Mouse (Mus musculus) kidney, postnatal 36 days (tissue): ENCODE results near the gene Caskin2.
"Not testable (repeated sequence)": the region's sequence is repeated elsewhere in the genome, so short reads cannot be mapped to it uniquely, and the experiment has no call there.

Experiments
- DNase-seq, 2 experiments: peaks; one replicate each; pipeline ENCODE4 v3.0.0; 2021 to 2022; ENCODE audit warnings: mixed read lengths in 2 of 2

The Caskin2 gene

DNA sequence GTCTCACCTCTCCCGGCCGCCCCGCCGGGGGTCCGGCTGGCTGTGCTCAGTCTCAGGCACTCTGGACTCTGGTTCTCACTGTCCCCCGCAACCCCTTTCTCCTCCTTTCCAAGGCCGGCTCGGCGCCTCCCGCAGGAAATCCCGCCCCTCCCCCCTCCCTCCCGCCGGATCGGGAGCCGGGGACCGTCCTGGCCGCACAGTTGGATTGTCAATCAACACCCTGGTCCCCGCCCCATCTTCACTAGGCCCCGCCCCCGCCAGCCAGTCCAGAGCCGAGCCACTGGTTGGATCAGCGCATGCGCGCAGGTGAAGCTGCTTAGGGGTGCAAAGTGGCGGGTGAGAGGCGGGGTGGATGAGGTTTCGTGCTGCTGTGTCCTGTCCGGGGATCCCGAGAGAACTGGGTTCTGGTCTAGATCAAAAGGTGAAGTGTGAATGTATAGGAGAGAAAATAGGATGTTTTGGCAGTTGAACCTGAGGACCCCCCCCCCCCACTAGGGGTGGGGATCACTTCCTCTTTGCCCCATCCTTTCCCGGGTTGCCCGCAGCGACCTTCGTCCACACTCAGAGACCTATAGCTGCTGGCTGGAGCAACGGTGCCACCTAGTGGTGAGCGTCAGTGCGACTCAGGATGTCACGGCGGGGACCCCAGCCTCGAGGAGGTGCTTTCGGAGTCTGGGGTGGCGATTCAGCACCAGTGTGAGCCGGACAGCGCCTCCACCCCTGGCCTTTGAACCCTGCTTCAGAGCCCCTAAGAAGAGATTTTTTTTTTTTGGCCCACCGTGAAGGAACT lies at the start of gene Caskin2:
TSS of gene Caskin2 (minus strand) at position 133 of the 790 bp plus-strand sequence.
- DNase-seq = peak; percentile 97 to 99

DNA sequence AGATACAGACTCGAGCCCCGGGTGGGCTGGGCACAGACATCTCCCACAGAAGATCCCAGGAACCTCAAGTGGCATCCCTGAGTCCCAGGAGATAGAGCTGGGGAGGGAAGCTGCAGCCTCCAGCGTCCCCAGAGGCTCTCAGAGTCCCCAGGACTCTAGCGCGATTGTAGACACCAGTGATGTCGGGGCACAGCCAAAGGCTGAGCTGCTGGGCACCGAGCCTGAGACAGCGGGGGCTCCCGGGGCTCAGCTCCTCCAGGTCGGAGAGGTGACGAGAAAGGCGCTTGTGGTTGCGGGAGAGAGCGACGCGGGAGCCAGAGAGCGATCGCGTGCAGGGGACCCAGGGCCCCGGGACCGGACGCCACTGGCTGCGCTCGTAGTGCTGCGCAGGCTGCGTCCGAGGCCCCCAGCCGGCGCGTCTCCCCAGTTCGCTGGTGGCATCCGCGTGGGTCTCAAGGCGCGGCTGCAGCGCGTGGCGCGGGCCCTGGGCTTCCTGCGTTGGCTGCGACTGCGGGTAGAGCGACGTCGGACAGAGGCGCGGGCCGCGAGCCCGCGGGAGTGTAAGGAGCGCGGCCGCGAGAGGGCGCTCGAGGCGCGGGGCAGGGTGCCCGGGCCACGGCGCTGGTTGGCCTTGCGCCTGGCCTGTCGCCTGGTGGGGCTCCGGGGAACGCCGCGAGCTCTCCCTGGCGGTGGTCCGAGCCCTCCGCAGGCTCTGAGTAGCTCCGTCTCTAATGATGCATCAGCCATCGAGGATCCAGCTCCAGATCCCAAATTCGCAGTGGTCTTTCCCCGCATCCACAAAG lies 45.9 kb upstream of the Caskin2 start:
- peak; percentile 89 to 95 for DNase-seq

DNA sequence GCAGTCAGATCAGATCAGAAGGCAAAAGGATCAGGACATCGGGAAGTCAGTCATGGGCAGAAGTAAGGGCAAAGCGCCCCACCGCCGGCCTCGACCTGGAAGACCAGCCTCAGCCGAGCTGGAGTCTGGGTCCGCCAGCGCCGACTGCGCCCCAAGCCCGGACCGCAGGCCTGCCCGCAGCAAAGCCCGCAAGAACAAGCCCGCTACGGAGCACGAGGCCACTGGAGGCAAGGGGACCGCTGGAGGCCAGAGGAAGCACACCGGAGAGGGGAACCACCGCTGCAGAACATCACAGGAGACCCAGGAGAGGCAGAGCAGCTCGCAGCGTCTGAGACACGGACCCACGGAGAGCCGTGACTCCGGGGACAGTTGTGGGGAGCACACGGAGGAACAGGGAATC lies 44.9 kb upstream of the Caskin2 start, which contains the start of gene Myo15b:
TSS of gene Myo15b (plus strand) at position 53 of the 400 bp plus-strand sequence.
- DNase-seq = no peak

DNA sequence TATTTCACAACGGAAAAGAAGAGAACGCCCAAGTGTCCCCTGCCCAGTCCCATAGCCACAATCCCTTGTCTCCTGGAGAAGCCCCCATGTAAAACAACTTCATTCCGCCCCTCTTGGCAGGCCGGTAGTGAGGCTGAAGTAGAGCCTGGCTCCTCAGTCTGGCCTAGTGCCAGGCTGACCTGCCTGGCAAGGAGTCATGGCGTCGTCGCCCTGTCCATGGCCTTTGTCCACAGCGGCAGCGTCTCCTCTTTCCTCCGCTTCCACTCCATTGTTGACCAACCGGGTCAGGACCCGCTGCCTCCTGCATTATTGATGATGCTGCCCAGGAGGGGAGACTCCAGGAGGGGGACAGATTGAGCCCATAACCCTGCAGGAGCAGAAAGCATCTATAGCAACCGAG lies 44.5 kb upstream of the Caskin2 start:
- DNase-seq = peak; percentile 56 to 77

DNA sequence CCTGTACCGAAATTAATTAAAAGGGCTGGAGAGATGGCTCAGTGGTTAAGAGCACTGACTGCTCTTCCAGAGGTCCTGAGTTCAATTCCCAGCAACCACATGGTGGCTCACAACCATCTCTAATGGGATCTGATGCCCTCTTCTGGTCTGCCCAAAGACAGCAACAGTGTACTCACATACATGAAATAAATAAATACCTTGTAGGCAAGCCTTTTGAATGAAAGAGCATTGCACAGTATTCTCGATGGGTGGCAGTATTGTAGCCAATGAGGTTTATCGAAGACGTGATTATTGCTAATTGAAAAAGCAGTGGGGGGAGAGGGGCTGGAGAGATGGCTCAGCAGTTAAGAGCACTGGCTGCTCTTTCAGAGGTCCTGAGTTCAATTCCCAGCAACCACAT lies 43.7 kb upstream of the Caskin2 start:
- not testable (repeated sequence) for DNase-seq

DNA sequence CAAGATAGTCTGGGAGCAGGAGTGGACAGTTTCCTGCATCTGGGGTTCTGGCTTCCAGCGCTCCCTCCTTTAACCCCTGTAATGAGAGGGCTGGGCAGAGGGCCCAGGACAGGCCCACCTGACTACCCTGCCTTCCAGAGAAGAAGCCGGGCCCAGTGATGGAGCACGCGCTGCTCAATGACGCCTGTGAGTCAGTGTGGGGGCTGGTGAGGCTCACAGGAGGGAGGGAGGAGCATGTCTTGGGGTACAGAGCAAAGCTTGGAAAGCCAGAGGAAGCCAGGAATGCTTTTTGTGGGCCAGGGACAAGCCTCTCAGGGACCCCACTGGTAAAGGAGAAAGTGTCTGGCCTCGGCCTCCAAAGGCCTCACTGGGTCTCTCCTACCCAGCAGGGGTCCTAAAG lies 41.2 kb upstream of the Caskin2 start:
- no peak for DNase-seq

DNA sequence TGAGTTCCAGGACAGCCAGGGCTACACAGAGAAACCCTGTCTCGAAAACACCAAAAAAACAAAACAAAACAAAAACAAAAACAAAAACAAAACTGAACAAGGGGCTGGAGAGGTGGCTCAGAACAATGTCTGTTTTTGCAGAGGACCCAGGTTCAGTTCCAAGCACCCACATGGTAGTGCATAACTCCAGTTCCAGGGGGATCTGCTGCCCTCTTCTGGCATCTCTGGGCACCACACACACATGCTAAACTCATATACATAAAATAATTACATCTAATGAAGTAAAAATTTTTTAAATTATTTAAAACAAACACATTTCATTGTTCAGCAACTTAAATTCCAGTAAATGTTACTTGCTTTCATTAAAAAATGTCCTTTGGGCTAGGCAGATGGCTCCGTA lies 32.4 kb upstream of the Caskin2 start:
- no peak for DNase-seq

DNA sequence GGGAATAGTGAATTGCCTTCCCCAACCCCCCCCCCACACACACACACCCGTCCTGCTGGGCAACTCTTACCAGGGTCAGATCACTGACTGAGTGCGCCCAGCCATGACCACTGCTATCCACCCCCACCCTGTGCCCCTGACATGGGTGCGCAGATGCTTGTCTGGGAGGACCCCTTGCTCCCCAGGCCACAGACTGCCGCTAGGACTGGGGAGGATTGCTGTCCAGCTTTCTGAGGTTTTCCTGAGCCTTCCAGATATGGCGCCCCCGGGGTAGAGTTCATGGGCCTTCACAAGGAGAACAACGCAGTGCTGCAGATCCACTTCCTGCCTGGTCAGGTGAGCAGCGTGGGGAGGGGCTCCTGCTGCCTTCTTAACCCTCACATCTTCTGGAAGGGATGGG lies 30.8 kb upstream of the Caskin2 start:
- DNase-seq = peak; percentile 70 to 74

DNA sequence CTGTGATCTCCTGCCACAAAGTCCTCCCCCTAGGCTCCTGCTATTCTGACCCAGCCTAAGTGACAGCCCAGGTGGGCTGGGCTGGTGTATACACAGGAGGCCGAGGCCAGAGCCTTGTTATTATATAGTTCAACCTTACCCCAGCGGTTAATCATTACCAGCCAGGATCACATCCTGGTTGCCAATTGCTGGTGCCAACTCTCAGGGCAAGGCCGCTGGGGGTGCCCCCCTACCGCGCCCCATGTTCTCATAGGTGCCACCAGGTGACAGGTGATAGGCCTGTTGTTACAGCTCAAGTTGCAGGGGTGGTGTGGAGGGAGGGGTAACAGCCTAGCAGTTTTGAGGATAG lies 30.4 kb upstream of the Caskin2 start:
- peak; percentile 91 to 97 for DNase-seq

DNA sequence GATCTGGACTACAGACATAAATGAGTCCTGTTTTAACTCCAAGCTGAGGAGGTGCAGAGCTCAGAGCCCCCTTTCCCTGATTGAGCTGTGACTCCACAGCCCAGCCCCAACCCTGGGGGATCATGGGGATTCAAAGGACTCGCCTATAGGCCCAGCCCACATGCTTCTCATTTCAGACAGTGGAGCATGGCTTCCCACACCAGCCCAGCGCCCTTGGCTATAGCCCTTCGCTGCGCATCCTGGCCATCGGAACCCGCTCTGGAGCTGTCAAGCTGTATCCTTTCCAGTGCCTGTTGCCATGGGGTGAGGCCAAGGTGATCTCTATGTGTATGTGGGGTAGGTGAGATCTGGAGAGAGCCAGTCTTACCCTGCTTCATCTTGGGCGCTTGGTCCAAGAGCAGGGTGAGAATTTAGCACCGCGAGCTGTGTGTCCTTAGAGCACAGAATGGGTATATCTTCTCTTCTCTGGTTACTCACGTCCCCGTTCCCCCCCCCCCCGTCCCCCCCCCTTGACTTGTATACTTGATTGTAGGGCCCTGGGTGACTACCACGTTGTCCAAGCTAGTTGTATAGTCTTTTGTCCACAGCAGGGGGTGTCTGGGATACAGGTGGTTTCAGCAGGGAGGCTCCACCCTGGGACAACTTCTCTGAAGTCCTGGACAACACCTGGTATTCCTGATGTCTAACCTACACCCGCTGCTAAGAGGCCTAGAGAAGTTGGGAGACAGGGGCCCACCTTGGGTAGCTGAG lies 29.9 kb upstream of the Caskin2 start:
- DNase-seq = peak in 1 of 2 experiments; percentile 43

DNA sequence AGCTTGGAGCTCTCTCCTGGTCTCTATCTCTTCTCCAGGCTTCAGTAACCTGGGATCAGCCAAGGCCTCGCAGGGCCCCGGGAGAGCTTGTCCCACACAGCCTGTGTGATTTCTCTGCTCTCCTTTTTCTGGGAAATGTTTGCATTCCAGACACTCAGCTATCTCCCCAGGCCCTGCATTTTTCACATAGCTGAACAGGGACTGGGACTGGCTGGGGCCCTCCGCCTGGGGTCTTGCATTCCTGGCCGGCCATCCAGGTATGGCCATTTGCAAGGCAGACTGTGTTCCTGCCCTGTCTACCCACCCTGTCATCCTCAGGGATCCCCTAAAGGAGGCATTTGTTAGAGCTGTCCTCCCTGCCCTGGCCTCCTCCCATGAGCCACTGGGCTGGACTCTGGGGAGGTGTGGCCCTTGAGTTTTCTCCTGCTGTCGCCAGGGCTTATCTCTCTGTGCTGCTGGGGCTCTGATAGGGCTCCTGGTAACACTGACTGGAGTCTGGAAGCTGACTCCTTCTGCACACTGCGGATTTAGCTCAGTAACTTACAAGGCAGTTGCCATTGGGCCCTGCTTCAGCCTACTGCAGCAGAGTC lies 28.6 kb upstream of the Caskin2 start:
- peak; percentile 55 to 61 for DNase-seq

DNA sequence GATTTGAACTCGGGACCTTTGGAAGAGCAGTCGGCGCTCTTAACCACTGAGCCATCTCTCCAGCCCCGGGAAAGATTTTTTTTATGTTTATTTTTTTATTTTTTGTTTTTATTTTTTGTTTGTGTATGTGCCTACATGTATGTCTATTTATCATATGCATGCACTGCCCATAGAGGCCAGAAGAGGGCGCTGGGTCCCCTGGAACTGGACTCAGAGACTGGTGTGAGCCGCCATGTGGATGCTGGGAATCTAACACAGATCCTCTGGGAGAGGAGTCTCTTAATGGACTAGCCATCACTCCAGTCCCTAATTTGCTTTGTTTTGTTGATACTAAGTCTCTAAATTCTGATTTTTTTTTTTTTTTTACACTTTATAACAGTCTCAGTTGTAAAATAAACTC lies 27.6 kb upstream of the Caskin2 start:
- DNase-seq = no peak

DNA sequence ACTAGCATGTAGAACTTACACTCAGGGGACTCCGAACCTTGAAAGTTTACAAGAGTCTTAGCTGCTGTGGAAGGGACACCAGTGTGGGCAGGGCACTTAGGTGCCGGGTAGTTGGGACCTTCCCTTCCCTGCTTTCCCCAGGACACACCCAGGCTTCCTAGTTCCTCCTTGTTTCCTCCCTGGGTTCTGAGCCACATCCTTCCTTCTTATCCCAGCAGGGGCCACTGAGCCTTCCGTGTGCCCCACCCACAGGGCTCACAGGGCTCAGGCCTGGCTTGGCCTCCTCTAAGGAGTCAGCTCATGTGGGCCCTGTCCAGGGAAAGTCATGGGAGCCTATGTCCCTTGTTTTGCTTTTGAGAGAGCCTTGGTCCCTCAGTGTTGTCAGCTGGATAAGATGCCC lies 26.3 kb upstream of the Caskin2 start:
- DNase-seq = no peak

DNA sequence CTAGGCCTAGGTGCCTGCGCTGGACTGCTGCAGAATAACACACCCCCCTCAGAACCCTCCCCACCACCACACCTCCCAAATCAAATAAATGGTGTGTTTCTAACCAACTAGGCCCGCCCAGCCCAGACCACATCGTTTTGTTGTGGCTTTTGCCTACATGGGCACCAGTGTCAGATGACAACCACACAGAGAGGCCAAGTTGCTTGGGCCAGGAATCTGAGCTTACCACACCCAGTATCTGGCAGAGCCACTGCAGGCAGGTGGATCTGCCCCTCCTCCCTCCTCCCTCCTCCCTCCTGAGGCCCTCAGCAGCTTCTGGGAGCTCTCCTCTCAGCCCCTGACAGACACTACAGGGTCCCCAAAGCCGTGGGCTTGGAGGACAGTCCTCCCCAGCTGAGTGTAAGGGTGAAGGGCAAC lies 25.5 kb upstream of the Caskin2 start:
- peak; percentile 66 to 79 for DNase-seq

DNA sequence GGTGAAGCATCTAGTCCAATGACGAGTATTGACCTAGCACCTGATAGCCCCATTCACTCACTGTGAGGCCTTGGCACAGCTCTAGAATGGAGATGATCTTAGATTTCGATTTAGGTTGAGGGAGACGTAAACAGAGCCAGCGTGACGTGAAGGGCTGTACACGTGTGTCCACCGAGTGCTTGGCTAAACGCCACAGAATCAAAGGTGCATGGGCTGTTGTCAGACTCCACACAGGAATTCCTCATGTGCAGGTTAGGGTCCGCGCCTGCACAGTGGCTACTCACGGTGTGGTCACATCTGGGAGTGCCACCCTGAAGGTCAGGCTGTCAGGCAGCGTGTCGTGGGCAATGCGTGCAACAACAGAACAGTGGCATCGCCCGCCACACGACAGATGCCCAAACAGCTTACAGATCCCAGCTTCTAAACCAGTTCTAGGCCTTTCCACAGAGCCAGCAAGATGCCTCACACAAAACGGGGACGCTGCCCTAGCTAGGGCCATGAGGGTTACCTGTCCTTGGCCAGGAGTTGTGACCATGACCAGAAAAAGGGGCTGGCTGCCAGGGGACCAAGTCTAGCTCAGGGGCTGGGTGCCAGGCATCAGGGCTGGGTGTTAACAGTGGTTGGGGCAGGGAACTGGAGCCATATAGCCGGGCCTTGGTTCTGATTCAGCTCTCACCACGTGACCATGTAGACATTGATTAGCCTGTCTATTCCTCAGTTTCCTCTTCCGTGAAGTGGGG lies 24.3 kb upstream of the Caskin2 start:
- DNase-seq = peak; percentile 66 to 79

DNA sequence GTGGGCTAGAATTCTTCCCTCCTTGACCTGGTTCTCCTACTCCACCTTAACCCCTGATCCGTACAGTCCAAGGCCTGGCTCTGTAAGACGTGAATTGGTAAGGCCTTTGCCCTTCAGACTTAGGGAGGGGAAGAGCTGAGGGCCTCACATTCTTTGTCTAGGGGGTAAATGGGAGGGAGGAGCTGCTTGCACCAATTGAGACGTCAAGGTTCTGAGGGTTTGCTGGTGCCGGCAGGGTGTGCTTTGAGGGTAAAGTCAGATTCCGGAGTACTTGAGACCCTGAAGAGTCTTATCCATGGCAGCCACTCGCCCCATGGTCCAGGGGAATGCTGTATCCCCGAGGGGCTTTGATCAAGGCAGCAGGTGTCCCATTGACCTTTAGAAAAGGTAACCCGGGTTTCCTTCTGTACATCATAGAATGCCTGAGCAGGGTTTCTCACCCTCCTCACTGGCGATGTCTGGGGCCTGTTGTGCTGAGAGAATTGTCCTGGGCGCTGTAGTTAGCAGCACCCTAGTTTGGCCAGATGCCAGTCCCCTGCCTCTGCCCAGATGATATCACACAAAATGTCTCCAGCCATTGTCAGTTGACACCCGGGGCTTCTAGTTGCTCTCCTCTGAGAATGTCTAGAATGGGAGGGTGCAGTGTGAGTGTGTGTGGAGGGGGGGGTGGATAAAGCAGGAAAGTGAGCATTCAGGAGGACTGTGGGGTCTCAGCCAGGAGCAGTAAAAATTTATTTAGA lies 23.4 kb upstream of the Caskin2 start:
- DNase-seq = peak; percentile 70 to 79

DNA sequence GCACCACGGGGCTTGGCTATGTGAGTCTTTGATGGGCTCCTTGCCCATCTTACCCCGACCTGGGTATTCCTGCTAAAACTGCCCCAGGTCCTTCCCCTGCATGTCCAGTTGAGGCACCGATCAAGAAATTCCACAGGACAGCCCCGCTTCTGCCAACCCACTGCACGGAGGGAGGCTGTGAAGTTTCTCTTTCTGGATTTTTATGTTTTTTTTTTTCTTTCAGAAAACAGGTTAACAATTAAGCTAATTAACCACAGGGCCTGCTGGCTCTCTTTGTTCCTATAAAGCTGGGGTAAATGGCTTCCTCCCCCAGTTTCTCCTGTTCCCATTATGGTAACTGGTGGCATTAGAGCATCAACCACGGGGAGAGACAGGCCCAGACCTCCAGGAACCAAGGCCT lies 20.6 kb upstream of the Caskin2 start:
- DNase-seq = peak; percentile 52 to 58

DNA sequence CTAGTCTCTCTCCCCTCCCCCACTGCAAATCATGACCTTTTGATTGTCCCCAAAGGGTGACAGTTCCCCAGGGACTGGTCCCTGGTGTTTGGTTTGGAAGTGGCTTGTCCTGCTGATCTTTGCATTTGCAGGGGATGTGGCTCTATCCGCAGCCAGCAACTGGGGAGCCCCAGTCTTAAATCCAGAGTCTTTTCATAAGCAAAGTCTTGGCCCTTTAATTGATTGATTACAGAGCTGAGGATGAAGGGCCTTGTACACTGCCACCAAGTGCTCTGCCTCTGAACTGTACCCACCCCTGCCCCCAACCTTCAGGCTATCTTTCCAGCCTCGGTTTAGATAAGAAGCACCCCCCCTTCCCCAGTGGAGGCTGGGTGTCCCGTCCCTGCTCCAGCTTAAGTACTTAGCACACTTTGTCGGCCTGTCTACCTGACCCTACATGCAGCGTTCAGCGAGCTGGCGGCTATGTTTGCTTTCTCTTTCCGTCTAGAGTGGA lies 19.6 kb upstream of the Caskin2 start:
- peak; percentile 61 for DNase-seq

DNA sequence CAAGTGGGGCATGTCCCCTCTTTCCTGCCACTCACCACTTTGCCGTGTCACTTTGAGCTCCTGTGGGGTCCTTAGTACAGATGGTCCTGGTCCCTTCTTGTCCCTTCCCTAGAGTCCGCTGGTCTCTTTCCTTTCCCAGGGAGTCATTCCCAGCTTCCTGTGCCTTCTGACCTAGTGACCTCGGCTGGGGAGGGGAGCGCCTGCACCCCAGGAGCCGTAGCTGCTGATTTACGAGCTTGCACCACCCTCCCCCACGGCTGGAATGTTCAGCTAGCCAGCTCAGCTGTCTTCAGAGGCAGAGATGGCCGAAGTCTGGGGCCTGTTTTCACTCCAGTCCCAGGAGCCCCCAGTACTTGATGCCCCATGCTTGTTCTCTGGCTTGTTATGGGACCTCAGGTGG lies 19.1 kb upstream of the Caskin2 start:
- peak; percentile 96 for DNase-seq

DNA sequence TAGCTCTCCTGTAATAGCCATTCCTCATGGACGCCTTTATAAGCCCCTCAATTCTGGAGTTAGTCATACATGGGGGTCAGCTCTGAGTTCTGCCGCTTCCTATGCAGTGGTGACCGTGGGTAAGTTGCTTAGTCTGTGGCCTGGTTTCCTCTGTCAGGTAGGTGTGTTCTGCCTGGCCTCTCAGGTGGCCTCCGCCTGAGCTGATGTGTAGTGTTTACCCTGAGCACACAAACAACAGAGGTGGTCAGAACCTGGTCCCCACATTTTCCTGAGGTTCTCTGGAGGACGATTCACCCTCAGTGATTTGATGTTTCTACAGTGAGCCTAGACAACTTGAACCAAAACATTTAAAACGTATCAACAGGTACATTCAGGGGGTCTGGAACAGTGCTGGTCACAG lies 18.6 kb upstream of the Caskin2 start:
- DNase-seq = no peak

DNA sequence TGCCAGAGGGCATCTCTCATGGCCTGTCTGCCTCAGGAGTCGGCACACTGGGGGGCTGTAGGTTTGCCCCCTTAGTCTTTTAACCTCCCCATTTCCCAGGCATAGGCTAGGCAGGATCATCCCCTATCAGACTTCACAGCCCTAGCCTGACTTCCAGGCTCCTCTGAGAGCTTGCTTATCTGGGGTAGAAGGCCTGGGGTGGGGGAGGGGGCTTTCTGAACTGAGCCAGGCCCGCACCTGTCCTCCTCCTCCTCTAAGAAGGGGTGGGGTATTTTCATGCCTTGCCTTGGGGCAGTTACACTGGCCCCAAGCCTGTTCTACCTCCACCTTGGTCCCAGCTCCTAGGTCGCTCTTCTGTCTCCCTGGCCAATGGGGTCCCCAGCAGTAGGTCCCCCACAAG lies 18.1 kb upstream of the Caskin2 start:
- no peak for DNase-seq
